In genomic region chr1:164824896-164825295, GRCm38 (mm10) we compare ENCODE assay signal across 17 mouse cellular contexts. TPM values are rescaled to one million over a fixed set of nuclear protein-coding genes. Genes with fewer than 3 reads are reported as not detected.
"Had no signal": no experiment of that assay in that cellular context is flagged by ENCODE, and none has a peak within 500 bp of the region (broad histone marks: within the 10 kb centered on the region; RNA-seq: fewer than 3 reads in every experiment).

No protein-coding gene starts in this region.

- ATAC-seq: liver, postnatal 0 days had no signal

- H3K27ac ChIP-seq: kidney, embryonic 15.5 days; left cerebral cortex, adult 2 months; limb, embryonic 12.5 days; liver, embryonic 13.5 days; lung, embryonic 15.5 days; macrophage; midbrain, embryonic 12.5 days; stomach, embryonic 15.5 days had no signal

- H3K36me3 ChIP-seq: kidney, embryonic 15.5 days; limb, embryonic 12.5 days; liver, embryonic 13.5 days; lung, embryonic 15.5 days; midbrain, embryonic 12.5 days; stomach, embryonic 15.5 days had no signal

- H3K9me3 ChIP-seq: kidney, embryonic 15.5 days; limb, embryonic 12.5 days; liver, embryonic 13.5 days; lung, embryonic 15.5 days; midbrain, embryonic 12.5 days; stomach, embryonic 15.5 days had no signal

- DNase-seq: kidney, adult 2 months; kidney, postnatal 14 days; liver; liver, embryonic 13.5 days; liver, postnatal 0 days; lung, postnatal 14 days; right cerebral cortex, postnatal 14 days; thymus, postnatal 36 days had no signal

- H3K27me3 ChIP-seq: kidney, embryonic 15.5 days; limb, embryonic 12.5 days; liver, embryonic 13.5 days; lung, embryonic 15.5 days; megakaryocyte, embryonic 14.5 days; midbrain, embryonic 12.5 days; stomach, embryonic 15.5 days had no signal

- H3K9ac ChIP-seq: kidney, embryonic 15.5 days; limb, embryonic 12.5 days; liver, embryonic 13.5 days; liver, postnatal 0 days; lung, embryonic 15.5 days; midbrain, embryonic 12.5 days; stomach, embryonic 15.5 days had no signal

- H3K4me1 ChIP-seq: kidney, embryonic 15.5 days; limb, embryonic 12.5 days; liver, embryonic 13.5 days; lung, embryonic 15.5 days; midbrain, embryonic 12.5 days; stomach, embryonic 15.5 days had no signal

- H3K4me3 ChIP-seq: kidney, embryonic 15.5 days; left cerebral cortex, adult 2 months; limb, embryonic 12.5 days; liver, embryonic 13.5 days; lung, embryonic 15.5 days; megakaryocyte, embryonic 14.5 days; midbrain, embryonic 12.5 days; stomach, embryonic 15.5 days had no signal

- H3K4me2 ChIP-seq: kidney, embryonic 15.5 days; limb, embryonic 12.5 days; liver, embryonic 13.5 days; lung, embryonic 15.5 days; midbrain, embryonic 12.5 days; stomach, embryonic 15.5 days had no signal

RNA-seq across cellular contexts. Expression of gene Dpt, which starts 28.5 kb away (rescaled TPM):
- polyA plus RNA-seq: macrophage; midbrain, embryonic 12.5 days; neural tube, embryonic 14.5 days had no signal
